Mouse (Mus musculus) heart, adult 2 months (tissue): Measurements from ENCODE around the gene Myo18b. TPM values are rescaled to one million over a fixed set of nuclear protein-coding genes. Genes with fewer than 3 reads are reported as not detected.

Source experiments
- DNase-seq, 2 experiments: peaks; one replicate each; pipeline ENCODE4 v3.0.0; 2021
- H3K27ac ChIP-seq: fragments of 200-600 bp; 2 replicates; pipeline ENCODE4 v1.8.1; 2022
- H3K27me3 ChIP-seq: fragments of 200-500 bp; 2 replicates; pipeline ENCODE4 v1.6.1; 2012; ENCODE audit warnings: mild to moderate bottlenecking, low read length, inconsistent platforms, mixed read lengths; ENCODE audit not compliant: control insufficient read depth, insufficient read depth
- H3K36me3 ChIP-seq: fragments of 200-500 bp; 2 replicates; pipeline ENCODE4 v1.6.1; 2012; ENCODE audit warnings: low read length, inconsistent platforms; ENCODE audit not compliant: control insufficient read depth, insufficient read depth
- H3K4me1 ChIP-seq: fragments of 200-500 bp; 2 replicates; pipeline ENCODE4 v1.6.1; 2011; ENCODE audit warnings: low read length; ENCODE audit not compliant: control insufficient read depth, insufficient read depth
- H3K4me3 ChIP-seq: fragments of 200-600 bp; 2 replicates; pipeline ENCODE4 v1.8.1; 2022
- H3K79me2 ChIP-seq: fragments of 200-500 bp; replicated peaks from 2 replicates; pipeline ENCODE4 v1.6.1; 2012; ENCODE audit warnings: mild to moderate bottlenecking, inconsistent platforms, low read length, moderate library complexity, mixed read lengths; ENCODE audit not compliant: control insufficient read depth, insufficient read depth
- H3K9ac ChIP-seq: fragments of 200-500 bp; 2 replicates; pipeline ENCODE4 v1.6.1; 2012; ENCODE audit warnings: low read depth, mild to moderate bottlenecking, control low read depth, inconsistent platforms, low read length, mixed read lengths
- CTCF ChIP-seq: fragments of 200-600 bp; IDR thresholded peaks from 2 replicates; pipeline ENCODE4 v1.8.1; 2022; ENCODE audit warnings: antibody characterized with exemption, mild to moderate bottlenecking, moderate library complexity
- EP300 ChIP-seq: fragments of 200-500 bp; IDR thresholded peaks from 2 replicates; pipeline ENCODE4 v1.6.1; 2011; ENCODE audit warnings: low read depth, low read length, control low read depth; ENCODE audit not compliant: insufficient read depth
- POLR2A ChIP-seq: fragments of 200-500 bp; IDR thresholded peaks from 2 replicates; pipeline ENCODE4 v1.6.1; 2011; ENCODE audit warnings: mild to moderate bottlenecking, low read depth, low read length, control low read depth; ENCODE audit not compliant: insufficient read depth
- WGBS: fragments of 180-500 bp; shearing (Covaris S2); methylation state at CpG from one replicate; pipeline ENCODE4 v1.1.7; 2018; 5-methylcytosine and 5-hydroxymethylcytosine counted together
- intact Hi-C: fragments of 180-260 bp; cut with DNase I; formaldehyde crosslinking; loops from one replicate; pipeline ENCODE4 v1.15.1; 2025
- polyA plus RNA-seq: library from polyadenylated mRNA; depleted of rRNA; stranded (reverse); fragments of >200 nt; gene quantifications from 2 replicates; pipeline ENCODE4 v1.2.3, GENCODE M21; 2012
- total RNA-seq, 2 experiments: library from RNA; stranded (reverse); gene quantifications; 2 replicates each; pipeline ENCODE4 v1.2.3; 2021

The Myo18b gene
- total and polyA plus RNA-seq, 3 experiments, result 74.3 to 235 (median 198) TPM

DNA sequence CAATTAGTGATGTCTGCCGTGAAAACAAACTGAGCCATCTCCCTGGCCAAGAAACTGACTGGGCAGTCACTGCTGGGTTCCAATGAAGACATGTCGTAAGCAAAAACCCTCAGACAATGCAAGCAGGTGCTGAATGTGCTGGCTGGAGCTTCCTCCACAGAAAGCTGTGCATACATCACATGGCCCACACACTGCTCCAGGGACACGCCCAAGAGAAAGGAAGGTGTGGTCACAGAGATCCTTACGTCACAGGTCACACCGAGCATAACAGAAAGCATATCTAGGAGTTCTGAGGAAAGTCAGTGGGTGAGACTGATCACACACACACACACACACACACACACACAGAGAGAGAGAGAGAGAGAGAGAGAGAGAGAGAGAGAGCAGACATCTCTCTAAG, 27.5 kb downstream of the Myo18b start:
- intact Hi-C loops, result no loop called here
- no peaks in the 10 kb centered on the region for H3K27me3 ChIP-seq
- TF ChIP-seq POLR2A, result no peak
- no peak for TF ChIP-seq CTCF
- TF ChIP-seq EP300, result no peak
- H3K4me1 ChIP-seq, result no peaks in the 10 kb centered on the region
- H3K9ac ChIP-seq, result no peak overlapping the region
- DNase-seq, result no peak
- H3K4me3 ChIP-seq, result no peak overlapping the region
- H3K79me2 ChIP-seq, result no peaks in the 10 kb centered on the region
- H3K27ac ChIP-seq, result no peak overlapping the region
- WGBS, result 74% methylated on average over 5 of the region's 5 CpGs
- no peaks in the 10 kb centered on the region for H3K36me3 ChIP-seq

- H3K27ac ChIP-seq, result no peak overlapping the region
- H3K36me3 ChIP-seq, result no peaks in the 10 kb centered on the region
- peak; percentile 63 for TF ChIP-seq CTCF
- no peak for TF ChIP-seq EP300
- TF ChIP-seq POLR2A, result no peak
- H3K4me1 ChIP-seq, result no peaks in the 10 kb centered on the region
- DNase-seq, result no peak
- H3K9ac ChIP-seq, result no peak overlapping the region
- intact Hi-C loops, result loop anchor here (5.0 kb wide), 1 partner anchor 433 kb away; no protein-coding TSS in a partner anchor
- no peaks in the 10 kb centered on the region for H3K79me2 ChIP-seq
- no peaks in the 10 kb centered on the region for H3K27me3 ChIP-seq
- WGBS, result 48% methylated on average over 4 of the region's 4 CpGs
- no peak overlapping the region for H3K4me3 ChIP-seq
Measured at GRCm38 (mm10) chr5:112864719-112865367, 31.3 kb downstream of the Myo18b start.

DNA sequence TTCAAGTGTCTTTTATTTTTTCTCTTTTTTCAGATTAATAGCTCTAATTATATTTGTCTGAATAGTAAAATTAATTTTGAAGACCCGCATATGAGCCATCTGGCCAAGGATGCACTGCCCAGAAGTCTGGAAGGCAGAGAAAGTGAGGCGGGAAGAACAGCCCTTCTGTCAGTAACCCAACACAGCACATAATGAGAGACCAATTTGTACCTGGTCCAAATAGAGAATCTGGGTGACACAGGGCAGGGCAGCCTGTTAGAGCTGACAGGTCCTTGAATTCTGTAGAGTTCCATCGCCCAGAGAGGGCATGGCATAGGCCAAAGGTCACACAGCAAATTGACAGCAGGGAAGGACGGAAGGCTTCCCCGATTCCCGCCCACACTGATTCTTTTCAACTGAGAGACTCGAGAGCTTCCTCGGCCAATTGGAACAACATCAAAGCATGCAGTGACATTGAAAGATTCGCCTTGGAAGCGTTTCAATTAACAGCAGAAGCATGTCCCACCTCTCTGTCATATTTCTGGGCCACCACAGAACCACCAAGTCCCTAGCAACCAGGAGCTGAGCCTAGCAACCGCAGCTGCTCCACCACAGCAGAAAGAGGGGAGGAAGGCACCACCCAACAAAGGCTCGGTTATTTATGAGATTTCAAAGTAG, 36.7 kb downstream of the Myo18b start:
- H3K27ac ChIP-seq, result no peak overlapping the region
- no peaks in the 10 kb centered on the region for H3K4me1 ChIP-seq
- no peak for DNase-seq
- no peaks in the 10 kb centered on the region for H3K79me2 ChIP-seq
- TF ChIP-seq CTCF (no peak), EP300 (no peak), POLR2A (no peak)
- H3K4me3 ChIP-seq, result no peak overlapping the region
- WGBS, result 49% methylated on average over 12 of the region's 12 CpGs
- no peaks in the 10 kb centered on the region for H3K36me3 ChIP-seq
- no peaks in the 10 kb centered on the region for H3K27me3 ChIP-seq
- H3K9ac ChIP-seq, result no peak overlapping the region
- intact Hi-C loops, result loop anchor here (5.0 to 10.0 kb wide), 2 partner anchors 385 to 427 kb away; no protein-coding TSS in a partner anchor

DNA sequence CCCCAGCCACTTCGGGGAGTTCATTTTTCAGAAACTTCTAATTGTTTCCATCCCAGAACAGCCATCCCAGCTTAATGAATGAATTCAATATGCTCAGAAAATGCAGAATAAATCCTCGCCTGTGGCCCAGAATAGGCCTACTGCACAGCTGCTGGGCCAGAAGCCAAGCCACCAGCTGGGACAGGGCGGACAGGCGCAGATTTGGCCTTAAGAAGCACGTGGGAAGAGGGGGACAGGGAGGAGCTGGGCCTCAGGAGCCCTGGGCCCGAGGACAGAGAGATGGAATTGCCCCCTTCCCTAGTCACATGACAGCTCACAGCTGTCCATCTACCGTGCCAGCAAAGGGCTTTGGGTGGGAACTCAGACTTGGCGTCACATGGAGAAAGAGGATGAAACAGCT, 43.0 kb downstream of the Myo18b start:
- no peak overlapping the region for H3K27ac ChIP-seq
- 29% methylated on average over 8 of the region's 8 CpGs for WGBS
- no peaks in the 10 kb centered on the region for H3K79me2 ChIP-seq
- TF ChIP-seq POLR2A (no peak), EP300 (peak; percentile 54; the same call in 1 of the 2 replicates), CTCF (no peak)
- peak; percentile 84 to 86 for DNase-seq
- no peak overlapping the region for H3K4me3 ChIP-seq
- intact Hi-C loops, result loop anchor here (10.0 kb wide), 1 partner anchor 378 kb away; no protein-coding TSS in a partner anchor
- H3K36me3 ChIP-seq, result no peaks in the 10 kb centered on the region
- no peaks in the 10 kb centered on the region for H3K27me3 ChIP-seq
- H3K9ac ChIP-seq, result no peak overlapping the region
- H3K4me1 ChIP-seq, result peaks cover 11% of the 10 kb centered on the region

GRCm38 (mm10) chr5:112851389-112851788, 44.8 kb downstream of the Myo18b start:
- no peak for TF ChIP-seq POLR2A
- TF ChIP-seq EP300, result no peak
- no peak for TF ChIP-seq CTCF
- DNase-seq, result no peak
- H3K9ac ChIP-seq, result no peak overlapping the region
- WGBS, result 10% methylated on average over 5 of the region's 5 CpGs
- intact Hi-C loops, result loop anchor here (10.0 kb wide), 1 partner anchor 377 kb away; no protein-coding TSS in a partner anchor
- H3K27me3 ChIP-seq, result no peaks in the 10 kb centered on the region
- no peak overlapping the region for H3K4me3 ChIP-seq
- H3K79me2 ChIP-seq, result no peaks in the 10 kb centered on the region
- no peaks in the 10 kb centered on the region for H3K36me3 ChIP-seq
- H3K27ac ChIP-seq, result no peak overlapping the region
- peaks cover 11% of the 10 kb centered on the region for H3K4me1 ChIP-seq

DNA sequence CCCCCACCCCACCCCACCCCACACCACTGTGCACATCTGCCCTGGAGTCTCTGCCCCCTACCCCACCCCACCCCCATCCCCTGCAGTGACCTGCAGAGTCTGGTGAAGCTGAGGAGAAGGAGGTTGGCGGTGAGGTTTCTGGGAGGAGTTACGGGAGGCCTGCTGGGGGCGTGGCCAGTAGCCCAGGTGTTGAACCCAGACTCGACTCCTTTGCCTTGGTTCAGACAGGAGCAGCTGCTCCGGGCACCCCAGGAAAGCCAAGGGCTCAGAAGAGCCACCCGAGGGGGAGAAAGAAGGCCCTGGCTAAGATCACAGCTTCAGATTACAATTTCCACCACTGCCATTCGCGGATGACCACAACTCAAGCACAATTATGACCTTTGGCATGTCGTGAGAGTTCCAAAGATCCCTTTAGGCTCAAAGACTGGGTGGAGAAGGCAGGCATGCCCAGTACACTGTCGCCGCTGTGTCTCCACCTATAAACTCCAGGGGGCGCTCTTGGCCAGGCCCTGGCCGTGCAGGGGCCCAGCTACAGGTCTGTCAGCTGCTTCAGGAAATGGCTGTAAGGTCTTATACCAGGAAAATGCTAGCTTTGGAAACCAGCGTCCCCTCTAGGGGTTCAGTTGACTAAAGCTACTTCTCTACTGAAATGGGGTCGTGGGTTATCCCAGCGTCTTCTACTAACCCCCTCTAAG, 47.4 kb downstream of the Myo18b start:
- H3K27ac ChIP-seq, result no peak overlapping the region
- peak in 1 of 2 experiments; percentile 50 for DNase-seq
- H3K27me3 ChIP-seq, result no peaks in the 10 kb centered on the region
- TF ChIP-seq POLR2A, result no peak
- TF ChIP-seq CTCF, result peak; percentile 80
- TF ChIP-seq EP300, result no peak
- H3K79me2 ChIP-seq, result no peaks in the 10 kb centered on the region
- H3K4me1 ChIP-seq, result peaks cover 11% of the 10 kb centered on the region
- intact Hi-C loops, result no loop called here
- H3K4me3 ChIP-seq, result no peak overlapping the region
- no peaks in the 10 kb centered on the region for H3K36me3 ChIP-seq
- 27% methylated on average over 16 of the region's 16 CpGs for WGBS
- no peak overlapping the region for H3K9ac ChIP-seq
